Mouse (Mus musculus) gastrocnemius, adult 18-20 months (tissue): ENCODE measurements around the gene Kansl3. TPM values are rescaled to one million over a fixed set of nuclear protein-coding genes. Genes with fewer than 3 reads are reported as not detected.

Experiments
- DNase-seq: peaks from one replicate; pipeline ENCODE4 v3.0.0; 2021; ENCODE audit warnings: low spot score
- total RNA-seq, 2 experiments: library from RNA; stranded (reverse); gene quantifications; 2 replicates each; pipeline ENCODE4 v1.2.3; 2021

The Kansl3 gene
- total RNA-seq, 2 experiments from 2014 or later, result 31.9 to 40.6 TPM

DNA sequence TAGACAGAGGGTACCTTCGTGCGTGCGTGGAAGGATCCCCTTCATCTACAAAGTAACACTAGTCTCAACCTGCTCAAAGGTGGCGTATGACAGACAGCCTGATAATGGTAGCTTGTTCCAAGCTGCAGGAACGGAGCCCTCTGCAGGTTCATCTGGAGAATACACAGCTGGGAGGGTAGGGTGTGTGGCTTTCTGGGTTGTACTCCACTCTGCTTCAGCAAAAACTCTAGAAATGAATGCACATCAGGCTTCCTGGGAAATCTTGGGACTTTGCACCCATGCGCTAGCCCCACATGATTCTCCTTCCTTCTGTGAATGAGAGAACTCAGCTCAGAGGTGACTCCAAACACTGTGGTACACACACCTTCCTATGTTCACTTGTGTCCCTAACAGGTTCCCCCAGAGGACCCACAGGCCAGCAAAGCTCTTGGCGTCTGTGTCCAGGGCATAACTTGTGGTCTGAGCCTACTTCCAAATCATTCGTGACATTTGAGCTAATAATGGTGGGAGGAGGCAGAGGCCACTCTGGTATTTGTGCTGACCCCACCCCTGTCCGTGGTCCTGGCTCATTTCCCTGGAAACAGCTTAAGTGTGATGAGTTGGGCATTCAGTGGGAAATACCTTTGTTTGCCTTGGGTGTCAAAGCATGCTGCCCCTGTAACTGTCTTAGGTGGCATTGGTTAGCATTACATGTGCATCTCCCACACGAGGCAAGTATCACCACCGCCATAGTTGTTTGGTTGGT lies 47.0 kb downstream of the Kansl3 start:
- DNase-seq, result no peak

DNA sequence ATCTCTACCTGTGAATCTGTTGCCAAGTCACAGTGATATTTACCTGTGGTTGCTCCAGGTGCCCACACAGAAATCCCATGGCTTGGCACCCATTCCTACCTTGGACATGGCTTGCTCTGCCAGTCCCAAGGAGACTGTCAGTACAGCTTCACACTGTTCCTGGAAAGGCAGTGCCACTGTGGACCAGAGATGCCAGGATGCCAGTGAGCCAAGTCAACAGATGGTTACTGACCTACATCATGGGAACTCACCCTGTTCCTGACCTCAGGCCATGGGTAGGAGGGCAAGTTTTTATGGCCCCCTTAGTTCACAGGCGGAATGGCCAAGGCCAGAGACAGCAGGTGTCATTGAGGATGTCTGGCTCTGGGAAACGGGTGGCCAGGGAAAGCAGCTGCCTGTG lies 47.8 kb downstream of the Kansl3 start:
- peak; percentile 42 for DNase-seq

DNA sequence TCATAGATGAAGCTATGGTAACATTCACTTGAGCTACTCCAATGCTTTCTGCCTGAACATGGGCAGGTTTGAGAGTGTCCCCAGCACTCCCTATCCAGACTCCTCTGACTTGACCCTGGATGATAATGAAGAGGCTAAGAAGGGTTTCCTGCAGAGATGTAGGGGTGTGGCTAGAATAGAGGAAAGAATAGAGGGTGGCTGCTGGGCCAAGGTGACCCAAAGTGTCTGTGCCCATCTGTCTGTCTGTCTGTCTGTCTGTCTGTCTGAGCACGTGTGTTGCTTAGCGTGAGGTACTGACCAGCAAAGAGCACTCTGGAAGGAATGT lies 53.2 kb downstream of the Kansl3 start:
- DNase-seq, result no peak

DNA sequence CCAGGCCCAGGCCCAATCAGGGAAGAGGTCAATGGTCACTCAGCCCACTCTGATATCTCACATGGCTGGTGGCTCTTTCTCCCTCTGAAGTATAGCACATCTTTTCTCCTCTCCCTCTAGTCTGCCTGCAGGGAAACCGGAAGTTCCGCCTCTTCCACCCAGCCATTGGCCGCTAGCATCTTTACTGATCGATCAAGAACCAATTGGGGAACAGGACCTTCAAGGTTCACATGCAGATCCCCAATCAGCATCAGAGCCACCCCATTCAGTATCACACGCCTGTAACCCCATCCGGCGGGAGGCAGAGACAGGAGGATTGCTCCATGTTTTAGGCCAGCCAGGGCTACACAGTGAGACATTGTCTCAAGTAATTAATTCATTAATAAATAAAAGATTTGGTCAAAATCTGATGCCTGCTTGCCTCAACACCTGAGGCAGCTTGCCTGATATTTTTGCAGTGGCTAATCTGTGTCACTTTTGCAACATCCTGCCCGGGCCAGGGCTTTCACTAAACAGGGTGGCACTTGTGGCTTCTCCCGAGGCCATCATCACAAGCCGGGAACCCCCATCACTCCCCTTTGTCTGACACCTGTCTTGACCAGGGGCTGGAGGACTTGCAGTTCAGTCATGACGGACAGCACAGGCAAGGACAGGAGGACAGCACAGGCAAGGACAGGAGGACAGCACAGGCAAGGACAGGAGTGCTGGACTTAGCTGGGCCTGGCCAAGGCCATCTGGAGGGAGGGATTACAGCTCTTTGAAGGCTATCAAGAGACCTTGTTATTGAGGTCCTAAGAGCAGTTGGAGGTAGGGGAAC lies 53.8 kb downstream of the Kansl3 start:
- DNase-seq, result no peak

DNA sequence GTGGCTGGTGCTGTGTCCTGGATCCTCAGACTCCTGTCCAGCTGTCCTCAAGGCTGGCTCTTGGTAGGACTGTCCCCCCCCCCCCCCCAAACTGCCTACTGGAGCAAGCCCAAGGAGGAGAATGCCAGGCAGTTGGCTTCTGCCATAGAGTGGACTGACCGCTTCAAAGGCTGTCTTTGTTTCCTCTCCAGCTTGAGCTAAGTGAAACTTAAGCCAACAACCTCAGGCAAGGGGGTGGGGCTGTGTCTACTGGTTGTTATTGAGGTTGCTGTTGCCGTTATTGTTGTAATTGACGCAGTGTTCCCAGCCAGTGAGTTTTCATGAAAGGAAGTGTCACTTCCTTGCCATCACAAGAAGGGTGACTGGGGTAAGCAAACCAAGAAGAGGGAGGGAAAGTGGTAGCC lies 59.5 kb downstream of the Kansl3 start:
- no peak for DNase-seq

DNA sequence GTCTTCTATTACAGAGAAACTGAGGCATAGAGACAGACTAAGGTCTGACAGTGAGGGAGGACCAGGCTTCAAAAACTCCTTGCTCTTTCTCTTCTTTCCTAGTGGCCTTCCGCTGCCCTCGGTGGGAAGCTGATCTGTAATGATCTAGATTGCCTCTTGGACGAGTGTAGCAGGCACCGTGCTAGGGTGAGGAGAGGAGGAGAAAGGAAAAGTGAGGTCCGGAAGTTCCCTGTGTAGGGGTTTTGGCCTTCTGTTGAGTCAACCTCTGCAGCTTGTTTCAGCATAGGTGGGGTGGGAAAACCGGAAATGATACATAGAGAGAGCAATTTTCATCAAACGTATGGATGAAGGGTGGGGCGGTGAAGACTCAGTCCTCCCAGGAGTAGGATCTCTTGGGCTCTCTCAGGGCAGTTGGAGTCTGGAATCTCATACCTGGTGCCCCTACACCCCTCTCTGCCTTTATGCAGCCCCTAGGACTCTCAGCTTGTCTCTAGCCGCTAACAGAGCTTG lies 60.0 kb downstream of the Kansl3 start:
- no peak for DNase-seq

DNA sequence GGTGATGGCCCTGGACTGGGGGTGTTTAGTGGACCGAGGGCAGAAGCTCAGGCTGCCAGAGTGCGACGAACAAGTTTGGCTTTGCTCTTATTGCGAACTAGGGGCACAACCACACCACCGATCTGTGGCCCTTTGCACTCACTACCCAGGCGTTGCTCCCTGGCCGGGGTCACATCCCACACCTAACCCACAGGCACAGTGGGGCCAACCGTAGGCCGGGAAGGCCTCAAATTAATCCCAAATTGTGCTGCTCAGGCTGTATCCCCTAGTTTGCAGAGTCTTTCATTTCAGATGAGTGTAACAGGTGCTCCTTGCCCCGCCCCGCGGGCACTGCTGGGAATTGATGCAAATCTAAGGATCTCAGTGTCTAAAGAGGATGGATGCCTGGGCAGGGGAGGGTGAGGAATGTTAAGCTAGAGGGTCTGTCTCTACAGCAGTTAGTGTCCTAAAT lies 60.5 kb downstream of the Kansl3 start:
- DNase-seq, result no peak

DNA sequence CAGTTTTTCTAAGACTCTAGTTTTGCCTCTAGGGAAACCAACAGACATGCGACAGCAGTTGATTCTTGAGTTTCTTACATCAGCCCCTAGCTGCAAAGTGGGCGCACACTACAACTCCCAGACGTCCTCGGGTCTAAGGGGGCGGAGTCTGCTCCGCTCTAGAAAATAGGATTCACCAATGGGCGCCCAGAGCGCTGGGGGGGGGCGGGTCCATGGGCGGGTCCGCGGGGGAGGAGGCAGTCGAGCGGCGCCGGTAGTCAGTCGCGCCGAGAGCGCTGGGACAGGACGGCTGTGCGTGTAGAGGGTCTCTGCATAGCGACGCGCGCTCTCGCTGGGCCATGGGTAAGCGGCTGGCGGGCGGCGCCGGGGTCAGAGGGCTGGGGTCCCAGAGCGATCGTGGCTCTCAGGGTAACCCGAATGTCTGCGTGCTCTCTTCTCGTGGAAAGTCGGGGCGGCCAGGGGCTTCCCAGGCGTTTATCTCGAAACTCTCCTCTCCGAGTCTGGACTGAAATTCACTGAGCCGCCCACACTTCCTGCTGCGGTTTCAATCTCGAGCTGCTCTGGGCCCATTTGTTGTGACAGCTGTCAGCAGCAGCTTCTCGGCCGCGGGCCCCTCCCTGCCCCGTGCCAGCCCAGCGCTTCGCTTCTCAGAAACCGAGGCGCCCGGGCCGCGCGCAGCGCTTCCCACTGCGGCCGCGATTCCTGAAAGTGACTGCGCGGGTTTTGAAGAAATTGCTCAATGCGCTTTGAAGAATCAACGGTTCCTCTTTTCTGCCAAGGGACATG lies 61.3 kb downstream of the Kansl3 start, which contains the start of gene Arid5a:
Arid5a (plus strand) TSS at position 239 of the 786 bp plus-strand sequence.
- peak; percentile 82 for DNase-seq

DNA sequence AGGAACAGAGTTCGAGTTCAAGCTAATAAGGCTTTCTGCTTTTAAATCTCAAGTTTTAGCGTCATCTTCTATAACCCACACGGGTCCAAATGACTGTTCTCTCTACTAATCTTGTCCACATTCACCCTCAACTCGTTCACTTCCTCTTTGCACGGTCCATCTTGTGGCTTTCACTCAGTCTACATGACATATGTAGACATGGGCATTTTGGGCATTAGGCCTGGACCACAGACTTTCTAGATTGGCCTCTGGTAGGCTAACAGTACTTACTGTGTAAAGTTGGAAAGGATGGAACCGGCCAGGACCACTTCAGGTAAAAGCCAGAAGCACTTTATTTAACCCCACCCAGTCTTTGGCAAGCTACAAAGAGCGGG lies 61.9 kb downstream of the Kansl3 start:
- DNase-seq, result no peak

DNA sequence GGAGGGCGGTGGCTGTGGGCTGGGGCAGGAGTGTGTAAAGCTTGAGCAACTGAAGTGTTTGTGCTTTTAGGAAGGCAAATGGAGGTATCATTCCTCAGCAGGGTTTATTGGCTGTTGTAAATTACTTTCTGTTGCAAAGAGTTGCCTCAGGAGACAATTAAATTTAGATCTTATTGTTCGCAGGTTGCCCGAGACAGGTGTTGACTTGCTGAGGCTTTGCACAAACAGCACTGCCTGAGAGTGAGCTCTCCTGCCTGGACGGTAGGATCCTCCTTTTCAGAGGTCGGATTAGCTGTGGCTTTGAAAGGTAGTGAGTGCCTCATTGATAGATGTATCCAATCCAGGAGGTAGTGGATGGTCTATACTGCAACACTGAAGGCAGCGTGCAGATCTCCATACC lies 62.9 kb downstream of the Kansl3 start:
- DNase-seq, result no peak

DNA sequence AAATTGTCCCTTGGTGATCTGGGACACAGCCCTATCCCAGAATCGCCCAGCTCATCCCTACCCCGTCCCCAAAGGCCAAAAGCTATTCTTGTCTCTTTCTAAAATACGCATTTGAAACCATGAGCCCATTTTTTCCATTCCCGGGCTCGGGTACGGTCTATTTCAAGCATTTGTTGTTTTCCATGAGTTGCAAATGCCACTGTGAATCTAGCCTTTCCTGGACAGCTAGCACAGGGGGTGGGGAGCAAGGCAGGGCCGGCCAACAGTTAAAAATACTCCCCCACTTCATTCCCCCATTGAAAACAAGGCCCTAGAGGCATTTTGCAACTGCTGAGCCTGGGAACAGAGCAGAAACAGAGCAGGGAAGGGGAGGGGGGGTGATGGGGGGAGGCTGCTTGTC lies 64.2 kb downstream of the Kansl3 start:
- peak; percentile 86 for DNase-seq

DNA sequence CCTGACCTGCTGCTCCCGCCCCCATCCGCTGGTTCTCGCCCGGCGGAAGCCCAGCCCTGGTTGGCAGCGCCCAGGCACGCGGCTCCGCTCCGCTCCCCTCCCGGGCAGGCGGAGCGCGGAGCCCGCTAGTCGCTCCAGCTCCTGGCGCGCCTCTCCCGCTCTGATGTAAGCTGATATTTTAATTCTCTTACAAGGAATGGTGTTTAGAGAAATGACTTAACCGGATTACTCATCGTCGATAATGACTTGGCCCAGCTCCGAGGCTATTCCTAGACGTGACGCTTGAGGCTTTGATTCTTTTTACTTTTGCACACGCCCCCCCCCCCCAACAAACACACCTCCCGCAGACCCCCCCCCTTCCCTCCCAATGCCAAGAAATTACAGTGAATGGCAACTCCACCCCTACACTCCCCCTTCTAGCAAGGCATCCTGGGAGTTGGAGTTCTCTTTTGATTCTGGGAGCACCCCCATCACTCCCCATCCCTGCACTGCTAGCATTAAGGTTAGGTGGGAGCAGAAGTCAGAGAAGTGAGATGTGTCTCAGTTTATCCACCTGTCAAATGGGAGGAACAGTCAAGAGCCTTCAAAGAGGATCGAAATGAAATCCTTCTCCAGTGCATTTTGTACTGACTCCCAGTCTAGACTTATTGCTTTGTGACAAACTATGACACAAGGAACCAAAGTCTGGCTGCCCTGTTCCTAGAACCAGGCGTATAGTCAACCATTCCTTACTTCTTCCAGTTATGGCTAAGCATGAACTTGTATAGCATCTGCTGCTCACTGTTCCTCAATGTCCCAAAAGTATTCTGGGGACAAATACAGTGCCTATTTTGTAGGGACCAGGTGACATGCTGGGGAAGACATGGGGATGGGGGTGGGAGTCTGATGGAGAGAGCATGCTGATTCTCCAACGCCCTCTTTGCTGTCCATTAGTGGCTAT lies 65.3 kb downstream of the Kansl3 start:
- peak; percentile 92 for DNase-seq

DNA sequence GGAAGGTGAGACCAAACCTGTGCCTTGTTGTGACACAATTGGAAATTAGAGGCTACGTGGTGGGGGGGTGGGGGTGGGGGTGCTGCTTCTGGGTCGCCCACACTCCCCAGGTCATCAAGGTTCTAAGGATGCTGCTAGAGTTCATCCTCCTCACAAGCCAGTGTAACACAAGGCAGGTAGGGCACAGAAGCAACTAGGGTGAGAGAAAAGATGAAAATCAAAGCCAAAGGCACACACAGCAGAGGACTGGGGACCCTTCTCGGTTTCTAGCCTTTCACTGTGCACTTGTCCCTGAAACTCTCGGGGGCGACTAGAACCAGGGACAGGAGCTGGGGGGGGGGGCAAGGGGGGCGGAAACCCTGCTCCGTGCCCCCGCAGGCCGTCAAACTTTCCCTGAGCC lies 66.0 kb downstream of the Kansl3 start:
- DNase-seq, result no peak

DNA sequence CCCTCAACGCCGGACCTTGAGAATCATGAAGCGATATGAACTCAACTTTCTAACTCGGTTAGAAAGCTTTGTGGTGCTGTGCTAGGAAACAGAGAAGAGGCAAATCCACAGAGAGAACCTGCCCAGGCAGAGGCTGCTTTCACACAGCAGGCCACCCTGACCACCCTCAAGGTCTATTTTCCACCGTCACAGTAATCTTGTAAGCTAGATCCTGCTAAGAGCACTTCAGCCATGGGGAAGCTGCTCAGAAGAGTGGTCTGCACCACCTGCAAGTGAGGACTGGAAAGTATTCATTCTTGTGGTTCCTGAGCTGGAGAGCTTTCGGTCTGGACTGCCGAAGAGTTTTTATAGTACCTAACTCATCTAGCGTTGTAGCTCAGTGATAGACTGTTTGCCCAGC lies 66.7 kb downstream of the Kansl3 start:
- no peak for DNase-seq

DNA sequence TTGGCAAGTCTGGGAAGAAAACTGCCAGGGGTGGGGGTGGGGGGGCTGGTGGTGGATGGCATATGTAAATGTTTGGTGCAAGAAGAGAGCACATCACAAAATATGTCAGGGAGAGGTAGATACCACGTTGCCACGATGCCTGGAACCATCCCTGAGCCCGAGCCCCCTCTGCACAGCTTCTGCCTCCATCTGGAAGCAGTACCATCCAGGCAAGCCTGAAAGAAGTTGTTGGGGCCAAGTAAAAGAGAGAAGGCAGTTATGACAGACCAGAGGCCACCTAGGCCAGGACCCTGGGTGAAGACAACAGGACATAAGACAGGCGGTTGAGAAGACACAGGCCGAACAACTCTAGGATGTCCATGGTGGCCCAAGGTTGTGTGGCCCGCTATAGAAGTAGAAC lies 68.5 kb downstream of the Kansl3 start:
- DNase-seq, result no peak

DNA sequence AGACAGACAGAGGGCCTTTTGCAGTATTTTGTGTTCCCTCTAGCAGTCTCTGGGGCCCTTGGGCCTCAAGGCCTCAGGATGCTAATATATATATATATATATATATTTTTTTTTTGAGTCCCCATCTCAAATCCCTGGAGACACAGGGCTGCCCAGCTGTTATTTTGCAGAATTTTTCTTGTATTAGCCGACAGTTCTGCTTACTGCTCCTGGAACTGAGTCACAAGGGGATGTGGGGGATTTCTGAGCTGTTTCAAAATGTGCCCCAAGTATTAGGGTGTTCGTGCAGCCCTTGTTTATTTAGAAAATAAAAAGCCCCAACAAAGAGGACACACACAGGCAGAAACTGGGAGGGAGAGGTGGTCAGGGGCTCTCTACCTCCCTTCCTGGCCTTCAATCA lies 69.3 kb downstream of the Kansl3 start:
- DNase-seq, result no peak

DNA sequence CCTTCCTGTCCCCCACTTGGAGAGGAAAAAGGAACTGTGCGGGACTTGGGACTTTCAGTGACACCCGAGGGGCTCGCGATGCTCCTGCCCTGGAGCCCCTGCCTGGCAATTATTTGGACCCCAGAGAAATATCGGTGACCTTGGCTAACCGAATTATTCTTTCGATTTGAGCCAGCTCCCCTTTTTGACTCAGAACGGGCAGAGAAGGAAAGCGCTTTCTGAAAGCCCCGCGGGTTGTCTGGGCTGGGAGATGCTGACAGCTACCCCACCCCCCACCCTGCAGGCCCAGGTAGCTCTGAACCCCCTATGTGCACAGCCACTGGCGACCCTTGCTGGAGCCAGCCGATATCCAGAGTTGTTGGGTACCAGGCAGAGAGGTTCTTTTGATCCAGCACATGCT lies 69.9 kb downstream of the Kansl3 start:
- DNase-seq, result no peak

DNA sequence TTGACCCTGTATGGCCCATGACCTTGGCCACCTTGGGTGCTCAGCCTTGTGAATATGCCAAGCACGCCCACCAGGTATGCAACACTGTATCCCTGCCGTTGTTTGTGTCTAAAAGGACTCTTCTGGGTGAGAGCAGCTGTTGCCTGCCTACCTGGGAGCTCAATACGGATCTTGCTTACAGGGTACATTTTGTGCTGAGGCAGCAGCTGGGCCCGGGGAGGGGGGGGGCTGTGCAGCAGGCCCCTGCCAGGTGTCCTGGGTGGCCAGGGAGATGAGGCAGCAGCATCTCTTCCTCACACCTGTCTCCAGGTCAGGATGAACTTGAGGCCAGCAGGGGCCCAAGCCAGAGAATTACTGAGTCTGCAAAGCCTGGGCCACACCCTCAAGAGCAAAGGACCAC lies 70.9 kb downstream of the Kansl3 start:
- no peak for DNase-seq

DNA sequence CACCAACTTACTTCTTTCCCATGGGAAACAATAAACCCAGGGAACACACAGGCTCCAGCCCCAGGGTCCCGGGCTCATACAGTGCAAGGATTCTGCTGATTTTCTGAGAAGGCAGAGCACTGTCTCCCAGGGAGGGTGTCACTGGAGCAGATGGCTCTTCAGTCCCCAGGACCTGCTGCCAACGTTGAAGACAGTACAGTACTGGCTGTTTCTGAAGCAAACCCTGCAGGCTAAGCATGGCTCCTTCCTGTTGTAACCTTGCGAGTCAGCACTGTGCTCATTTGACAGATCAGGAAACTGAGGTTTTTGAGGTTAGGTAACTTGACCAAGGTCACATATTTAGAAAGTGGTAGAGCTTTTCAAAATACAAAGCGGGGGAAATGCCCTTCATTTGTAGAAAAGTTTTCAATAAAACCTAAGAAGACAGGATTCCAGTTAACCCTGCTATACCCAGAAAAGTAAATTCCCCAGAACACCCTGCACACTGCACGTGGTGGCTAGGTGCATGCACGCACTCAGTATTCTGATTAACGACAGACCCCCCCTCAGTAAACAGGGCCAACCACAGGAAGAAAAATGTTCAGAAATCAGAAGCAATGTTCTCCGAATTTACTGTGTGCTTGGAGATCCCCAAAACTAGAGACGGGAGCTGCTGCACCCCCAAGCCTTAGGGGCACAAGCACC lies 72.4 kb downstream of the Kansl3 start:
- no peak for DNase-seq

DNA sequence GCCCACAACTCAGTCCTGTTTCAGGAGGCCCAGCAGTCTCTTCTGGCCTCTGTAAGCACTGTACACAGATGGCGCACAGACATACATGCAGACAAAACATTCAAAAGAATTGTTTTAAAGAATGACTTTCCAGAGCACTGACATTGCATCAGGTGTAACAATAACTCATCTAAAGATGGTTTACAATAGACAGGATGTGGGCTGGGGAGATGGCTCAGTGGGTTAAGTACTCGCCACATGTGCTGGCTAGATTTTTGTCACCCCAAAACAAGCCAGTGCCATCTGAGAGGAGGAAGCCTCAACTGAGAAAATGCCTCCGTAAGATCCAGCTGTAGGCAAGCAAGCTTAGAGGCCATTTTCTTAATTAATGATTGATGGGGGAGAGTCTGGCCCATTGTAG lies 74.6 kb downstream of the Kansl3 start:
- DNase-seq, result no peak
